Mouse (Mus musculus) adrenal gland, postnatal 36 days (tissue): ENCODE measurements around the gene Tbc1d30. TPM values are rescaled to one million over a fixed set of nuclear protein-coding genes. Genes with fewer than 3 reads are reported as not detected.

Source experiments
- DNase-seq, 2 experiments: peaks; one replicate each; pipeline ENCODE4 v3.0.0; 2021; ENCODE audit warnings: mixed read lengths in 1 of 2
- total RNA-seq, 2 experiments: library from RNA; stranded (reverse); gene quantifications; 2 replicates each; pipeline ENCODE4 v1.2.3; 2021

Gene Tbc1d30
- total RNA-seq, 2 experiments from 2014 or later: 3.1 to 10.6 TPM

- DNase-seq: no peak
These were observed 87.4 kb downstream of the Tbc1d30 start for GRCm38 (mm10) chr10:121263520-121264203.

- no peak for DNase-seq
These were observed 88.9 kb downstream of the Tbc1d30 start for GRCm38 (mm10) chr10:121262206-121262605.

GRCm38 (mm10) chr10:121261036-121261592 is 90.0 kb downstream of the Tbc1d30 start:
- no peak for DNase-seq

DNA sequence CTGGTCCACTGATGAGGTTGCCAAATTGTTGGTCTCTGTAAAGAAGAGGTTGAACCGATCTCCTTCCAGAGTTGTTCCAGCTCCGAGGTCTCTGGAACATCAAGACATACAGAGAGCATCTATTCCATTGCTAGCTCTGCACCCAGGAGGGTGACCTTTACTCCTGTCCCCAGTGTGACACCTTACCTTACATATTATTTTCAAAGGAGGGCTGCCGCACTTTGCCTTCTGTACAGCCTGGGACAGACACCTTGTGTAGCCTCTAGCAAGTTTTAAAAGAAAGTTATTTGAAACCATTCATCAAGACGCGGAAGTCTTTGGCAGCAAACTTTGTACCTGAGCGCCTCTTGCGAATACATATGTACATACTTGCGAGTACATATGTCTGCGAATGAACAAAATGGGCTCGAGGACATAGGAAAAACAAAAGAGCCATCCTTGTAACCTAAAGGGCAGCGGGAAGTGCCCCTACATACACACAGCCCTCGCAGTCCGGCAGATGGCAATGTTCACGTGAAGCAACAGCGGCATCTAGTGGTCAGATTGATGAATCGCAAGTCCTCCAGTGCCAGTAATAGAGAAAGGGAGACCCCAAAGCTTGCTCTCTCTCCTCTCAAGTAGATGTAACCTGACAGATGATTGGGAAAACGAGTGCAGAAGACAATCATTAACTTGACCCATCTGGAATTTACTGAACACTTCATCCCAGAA is 94.8 kb downstream of the Tbc1d30 start:
- peak; percentile 59 to 60 for DNase-seq

DNA sequence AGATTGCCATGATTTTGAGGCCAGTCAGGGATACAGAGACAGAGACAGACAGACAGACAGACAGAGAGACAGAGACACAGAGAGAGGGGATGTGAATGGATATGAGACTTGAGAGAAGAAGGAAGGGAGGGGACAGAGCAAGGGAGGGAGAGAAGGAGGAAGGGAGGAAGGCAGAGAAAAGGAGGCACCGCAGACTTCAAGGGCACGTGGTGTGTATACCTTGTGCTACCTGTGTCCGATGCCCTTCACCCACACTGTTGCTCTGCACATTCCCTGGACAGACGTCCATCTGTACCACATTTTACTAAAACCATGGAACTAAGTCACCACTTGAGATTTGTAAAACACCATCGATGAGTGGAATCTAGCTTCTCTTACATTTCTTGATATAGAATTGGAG is 95.6 kb downstream of the Tbc1d30 start:
- no peak for DNase-seq

DNA sequence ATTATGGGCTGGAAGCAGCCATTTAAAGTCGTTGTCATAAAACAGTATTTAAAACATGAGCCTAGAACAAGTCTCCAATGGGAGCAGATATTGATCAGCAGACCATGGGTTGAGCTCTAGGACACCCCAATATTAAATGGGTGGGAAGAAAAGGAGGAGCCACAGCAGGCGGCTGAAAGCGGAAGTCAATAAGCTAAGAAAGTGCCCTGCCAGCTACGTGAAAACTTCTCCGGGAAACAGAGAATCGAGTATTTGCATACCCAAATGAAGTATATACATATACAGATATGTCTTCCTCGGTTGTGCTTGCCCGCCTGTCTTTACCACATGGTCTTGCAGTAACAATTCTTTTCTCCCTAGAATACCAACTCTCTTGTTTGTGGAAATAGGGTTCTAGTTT is 96.7 kb downstream of the Tbc1d30 start:
- no peak for DNase-seq

DNA sequence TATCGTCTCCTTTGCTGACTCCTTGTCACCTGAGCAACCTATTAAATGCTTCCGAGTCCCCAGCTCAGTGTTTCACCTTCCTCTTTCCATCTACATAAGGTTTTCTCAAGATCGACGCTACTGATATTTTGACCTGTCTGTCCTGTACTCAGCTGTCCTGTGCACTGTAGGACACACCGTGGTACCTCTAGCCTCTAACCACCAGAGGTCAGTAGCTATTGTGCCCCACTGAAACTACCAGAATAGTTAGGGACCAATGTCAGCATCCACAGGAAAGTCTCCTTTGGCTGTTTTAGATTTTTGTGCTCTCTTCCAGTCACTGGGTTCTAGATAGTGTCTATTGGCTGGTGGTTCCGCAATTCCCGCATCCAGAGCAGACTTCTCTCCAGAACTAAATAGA is 98.3 kb downstream of the Tbc1d30 start:
- DNase-seq: no peak

GRCm38 (mm10) chr10:121251191-121251590 is 99.9 kb downstream of the Tbc1d30 start:
- no peak for DNase-seq

- no peak for DNase-seq
These were observed 101.3 kb downstream of the Tbc1d30 start for GRCm38 (mm10) chr10:121249820-121250219.

DNA sequence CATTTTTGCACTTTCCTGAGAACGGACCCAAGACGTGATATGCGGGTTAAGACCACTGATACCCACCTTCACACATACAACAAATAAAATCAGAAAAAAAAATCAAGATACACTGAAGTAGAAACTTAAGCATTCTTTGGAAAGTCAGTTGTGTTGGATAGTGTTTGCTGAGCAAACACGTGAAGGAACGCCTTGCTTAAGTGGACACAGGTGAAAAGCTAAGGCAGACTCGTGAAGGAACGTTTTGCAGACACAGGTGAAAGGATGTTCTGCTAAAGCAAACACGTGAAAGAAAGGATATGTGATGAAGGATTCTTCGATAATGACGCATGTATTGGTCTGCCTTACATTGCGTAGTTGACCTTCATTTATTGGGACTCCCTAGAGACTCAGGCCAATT is 103.5 kb downstream of the Tbc1d30 start:
- DNase-seq: no peak

DNA sequence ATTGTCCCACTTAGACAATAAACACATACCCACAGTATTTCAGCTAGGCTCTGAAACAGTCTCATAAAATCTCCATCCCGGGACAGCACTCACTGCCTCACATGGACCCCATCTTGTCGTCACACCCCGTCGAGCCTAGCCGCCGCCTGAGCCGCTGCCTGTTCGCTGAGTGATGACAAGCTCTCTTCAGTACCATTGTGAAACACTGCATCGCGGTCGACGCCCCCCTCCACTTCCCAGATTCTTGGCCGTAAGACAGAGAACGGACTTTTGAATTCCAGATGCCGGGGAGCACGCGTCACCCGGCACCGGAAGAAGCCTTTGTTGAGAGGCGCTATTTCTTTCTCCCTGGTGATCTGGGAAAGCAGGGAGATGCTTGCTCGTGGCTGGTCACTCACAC is 104.1 kb downstream of the Tbc1d30 start:
- no peak for DNase-seq

- no peak for DNase-seq
These were observed 107.5 kb downstream of the Tbc1d30 start for GRCm38 (mm10) chr10:121243373-121244207.

DNA sequence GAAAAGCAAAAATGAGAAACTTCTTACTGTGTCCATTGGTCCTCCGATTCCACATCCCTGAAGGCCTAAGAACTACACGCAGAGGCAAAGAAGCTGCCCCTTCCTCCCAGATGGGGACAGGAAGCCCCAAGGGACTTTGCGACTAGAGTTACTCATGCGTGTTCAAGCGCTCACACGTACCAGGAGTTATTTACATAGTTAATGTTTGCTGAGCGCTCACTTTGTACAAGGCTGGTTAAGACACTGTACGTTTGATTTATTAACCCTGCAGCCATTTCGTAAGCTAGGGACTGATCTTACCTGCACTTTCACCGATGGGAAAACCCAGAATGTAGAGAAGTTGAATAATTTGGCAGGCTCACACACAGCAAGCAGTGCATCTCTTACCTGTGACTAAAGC is 108.5 kb downstream of the Tbc1d30 start:
- no peak for DNase-seq

DNA sequence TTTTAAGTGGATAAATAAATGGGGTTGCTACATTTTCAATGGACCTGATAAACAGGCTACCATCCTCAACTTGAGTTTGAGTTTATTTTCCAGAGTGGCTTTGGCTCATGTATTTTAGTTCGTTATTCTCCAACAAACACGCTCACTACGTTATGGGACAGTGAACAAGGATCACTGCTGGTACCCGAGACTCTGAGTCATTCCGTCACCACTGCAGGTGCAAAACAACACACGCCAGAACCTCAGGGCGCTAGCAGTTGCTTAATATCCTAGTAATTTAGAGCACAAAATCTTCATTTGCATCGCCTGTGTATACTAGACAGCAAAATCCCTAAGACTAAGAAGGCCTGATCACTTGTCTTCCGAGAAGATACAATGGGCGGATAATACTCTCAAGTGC is 112.0 kb downstream of the Tbc1d30 start:
- no peak for DNase-seq

- DNase-seq: no peak
These were observed 112.5 kb downstream of the Tbc1d30 start for GRCm38 (mm10) chr10:121238551-121238950.

DNA sequence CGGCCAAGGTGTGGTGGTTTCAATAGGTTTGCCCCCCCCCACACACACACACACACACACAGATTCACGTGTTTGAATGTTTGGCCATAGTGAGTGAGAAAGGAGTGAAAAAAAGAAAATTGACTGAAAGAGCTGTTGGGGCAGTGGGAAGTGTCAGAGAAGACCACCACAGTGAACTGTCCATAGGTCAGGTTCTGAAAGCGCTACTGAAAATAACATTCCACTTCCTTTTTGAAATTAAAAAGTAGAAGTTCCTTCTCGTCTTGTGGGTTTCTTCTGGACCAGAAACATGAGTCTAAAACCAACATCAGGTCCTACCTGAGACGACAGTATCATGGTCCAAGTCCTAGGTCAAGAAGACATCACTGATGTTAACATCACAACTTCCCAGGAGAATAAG is 113.7 kb downstream of the Tbc1d30 start:
- DNase-seq: no peak

GRCm38 (mm10) chr10:121235167-121235824 is 115.8 kb downstream of the Tbc1d30 start:
- no peak for DNase-seq

- no peak for DNase-seq
These were observed 116.6 kb downstream of the Tbc1d30 start for GRCm38 (mm10) chr10:121234476-121234875.

DNA sequence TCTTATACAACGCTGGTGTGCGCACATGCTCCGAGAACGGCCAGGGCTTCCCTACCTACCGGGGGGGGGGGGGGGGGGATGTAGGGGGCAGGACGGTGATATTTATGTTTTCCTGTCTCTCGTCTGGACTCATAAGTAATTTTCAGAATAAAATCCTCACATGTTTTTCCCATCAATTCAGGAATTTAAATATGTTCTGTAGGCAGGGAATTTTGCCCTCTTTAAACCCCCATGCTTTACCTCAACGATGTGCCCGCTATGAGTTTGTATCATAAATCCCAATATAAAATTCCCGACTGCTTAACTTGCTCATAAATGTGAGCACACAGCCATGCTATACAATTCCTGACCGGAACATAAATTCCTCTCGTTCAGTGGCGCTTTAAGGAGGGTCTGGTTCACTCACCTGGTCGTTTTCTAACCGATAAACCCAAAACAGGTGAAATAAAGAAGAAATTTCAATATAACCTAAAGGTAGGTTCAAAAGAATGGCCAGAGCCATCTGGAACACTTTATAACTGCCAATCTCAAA is 122.6 kb downstream of the Tbc1d30 start:
- DNase-seq: no peak

DNA sequence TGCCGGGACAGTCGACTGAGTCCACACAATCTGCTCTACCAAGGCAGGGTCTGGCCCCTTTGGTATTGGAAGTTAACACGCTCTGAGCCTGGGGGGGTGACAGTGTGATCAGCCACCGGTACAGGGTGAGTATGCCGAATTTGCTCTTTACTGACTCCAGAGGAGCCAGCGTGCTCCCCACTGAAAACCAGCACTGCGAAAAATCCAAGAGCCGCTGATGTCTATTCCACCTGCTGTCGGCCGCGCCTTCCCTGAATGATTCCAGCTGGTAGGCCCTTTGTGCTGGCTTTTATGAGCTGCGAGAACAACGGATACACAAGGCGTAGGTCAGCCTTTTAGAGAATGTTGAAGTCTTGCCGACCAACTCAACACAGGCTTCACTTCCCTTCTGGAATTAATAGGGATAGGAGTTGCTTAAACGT is 123.1 kb downstream of the Tbc1d30 start:
- DNase-seq: no peak

GRCm38 (mm10) chr10:121227403-121227802 is 123.7 kb downstream of the Tbc1d30 start:
- DNase-seq: no peak

DNA sequence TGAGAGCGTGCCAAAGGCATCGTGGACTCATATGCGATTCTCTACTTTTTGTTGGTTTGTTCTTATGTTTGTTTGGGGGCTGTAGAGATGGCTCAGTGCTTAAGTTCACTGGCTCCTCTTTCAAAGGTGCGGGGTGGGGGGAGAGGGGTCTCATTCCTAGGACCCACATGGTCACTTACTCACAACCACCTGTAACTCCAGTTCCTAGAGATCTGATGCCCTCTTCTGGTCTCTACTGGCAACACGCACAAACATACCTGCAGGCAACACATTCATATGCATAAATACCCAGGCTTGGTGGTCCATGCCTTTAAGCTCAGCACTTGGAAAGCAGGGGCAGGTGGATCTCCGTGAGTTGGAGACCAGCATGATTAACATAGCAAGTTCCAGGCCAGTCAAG is 125.4 kb downstream of the Tbc1d30 start:
- DNase-seq: no peak
